In the genomic region with DNA sequence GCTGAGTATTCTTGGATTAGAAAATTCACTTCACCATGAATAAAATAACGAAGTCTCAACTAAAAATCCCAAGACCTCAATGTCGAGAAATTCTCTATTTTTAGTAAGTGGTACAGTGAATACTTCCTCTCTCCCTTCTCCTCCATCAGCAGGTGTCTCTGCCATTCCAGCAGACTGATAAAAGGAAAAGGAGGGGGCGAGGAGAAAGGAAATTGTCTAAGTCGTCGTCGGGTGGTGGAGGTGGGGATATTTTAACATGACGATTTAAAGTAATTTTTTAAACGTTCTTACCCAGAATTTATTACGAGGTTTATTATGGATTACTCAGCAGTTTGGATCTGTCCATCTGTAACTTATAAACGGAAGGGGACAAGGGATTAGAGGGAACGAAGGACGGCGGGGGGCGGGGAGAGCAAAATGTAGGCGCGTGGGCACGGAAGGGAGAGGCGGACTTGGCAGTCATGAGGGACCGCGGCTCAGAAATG, we compare ENCODE assay signal across 8 mouse cellular contexts. TPM values are rescaled to one million over a fixed set of nuclear protein-coding genes. Genes with fewer than 3 reads are reported as not detected.
DNase-seq lines count a peak whose midpoint lies in the region; ATAC-seq and TF ChIP-seq lines count a peak whose summit lies in the region.

No protein-coding gene starts in this region.

- no peak for DNase-seq in kidney, postnatal 10 days
- peak; percentile 72 for DNase-seq in brain, embryonic 14.5 days (ENCODE audit: low read depth)
- no peak for DNase-seq in spleen, postnatal 36 days (ENCODE audit: low spot score in 2 of 2)
- DNase-seq in urinary bladder, postnatal 4 days (ENCODE audit: low spot score in 2 of 2) = no peak
- DNase-seq in thymus, adult 18-20 months = no peak

- peak overlapping the region; percentile 78 for H3K4me2 ChIP-seq in kidney, embryonic 16.5 days (replicated peaks; ENCODE audit: low read depth, low read length)
- H3K4me2 ChIP-seq in forebrain, embryonic 16.5 days (ENCODE audit: low read length) = peak overlapping the region; percentile 98
- peak overlapping the region; percentile 92 for H3K4me2 ChIP-seq in liver, embryonic 15.5 days

- TF ChIP-seq POLR2A in brain, embryonic 14.5 days (IDR thresholded peaks at IDR 0.05; ENCODE audit: borderline replicate concordance, extremely low read depth, insufficient read depth, insufficient read length, poor library complexity, severe bottlenecking) = no peak

- H3K4me3 ChIP-seq in kidney, embryonic 16.5 days (ENCODE audit: low read length) = peak overlapping the region; percentile 61
- peak overlapping the region; percentile 93 for H3K4me3 ChIP-seq in forebrain, embryonic 16.5 days (replicated peaks; ENCODE audit: low read length)
- H3K4me3 ChIP-seq in liver, embryonic 15.5 days (replicated peaks) = peak overlapping the region; percentile 69

- H3K36me3 ChIP-seq in kidney, embryonic 16.5 days (ENCODE audit: insufficient read depth, low read length) = no peaks in the 10 kb centered on the region
- no peaks in the 10 kb centered on the region for H3K36me3 ChIP-seq in forebrain, embryonic 16.5 days (ENCODE audit: control insufficient read depth, insufficient read depth)
- no peaks in the 10 kb centered on the region for H3K36me3 ChIP-seq in liver, embryonic 15.5 days (replicated peaks)

- 4% methylated on average over 20 of the region's 20 CpGs for WGBS in kidney, embryonic 16.5 days
- WGBS in forebrain, embryonic 16.5 days = 4% methylated on average over 20 of the region's 20 CpGs
- 2% methylated on average over 20 of the region's 20 CpGs for WGBS in liver, embryonic 15.5 days (ENCODE audit: insufficient replicate concordance)

- H3K9me3 ChIP-seq in kidney, embryonic 16.5 days (ENCODE audit: low read length) = no peaks in the 10 kb centered on the region
- H3K9me3 ChIP-seq in forebrain, embryonic 16.5 days (ENCODE audit: control insufficient read depth, low read length) = no peaks in the 10 kb centered on the region
- H3K9me3 ChIP-seq in liver, embryonic 15.5 days (replicated peaks) = no peaks in the 10 kb centered on the region

- no peak for TF ChIP-seq CTCF in brain, embryonic 14.5 days (IDR thresholded peaks at IDR 0.05; ENCODE audit: borderline replicate concordance, extremely low read depth, insufficient read depth, insufficient read length)

- no peak for ATAC-seq in kidney, embryonic 16.5 days (ENCODE audit: low FRiP score, low TSS enrichment)
- peak; percentile 19; the same call in 1 of the 2 replicates for ATAC-seq in forebrain, embryonic 16.5 days
- ATAC-seq in liver, embryonic 15.5 days (ENCODE audit: insufficient read depth) = no peak

- peaks cover 10% of the 10 kb centered on the region for H3K27me3 ChIP-seq in kidney, embryonic 16.5 days (ENCODE audit: insufficient read depth, low read length)
- H3K27me3 ChIP-seq in forebrain, embryonic 16.5 days (replicated peaks; ENCODE audit: control insufficient read depth, insufficient read depth, low read length) = no peaks in the 10 kb centered on the region
- peaks cover 45% of the 10 kb centered on the region for H3K27me3 ChIP-seq in liver, embryonic 15.5 days

- H3K9ac ChIP-seq in kidney, embryonic 16.5 days (replicated peaks; ENCODE audit: low read length) = peak overlapping the region; percentile 72
- H3K9ac ChIP-seq in forebrain, embryonic 16.5 days (replicated peaks; ENCODE audit: low read depth, low read length) = peak overlapping the region; percentile 90
- H3K9ac ChIP-seq in liver, embryonic 15.5 days = peak overlapping the region; percentile 56; the same call in 1 of the 2 replicates

- H3K4me1 ChIP-seq in kidney, embryonic 16.5 days (ENCODE audit: insufficient read depth, low read length) = no peaks in the 10 kb centered on the region
- H3K4me1 ChIP-seq in forebrain, embryonic 16.5 days (replicated peaks; ENCODE audit: control insufficient read depth, insufficient read depth, low read length) = peaks cover 5% of the 10 kb centered on the region
- peaks cover 13% of the 10 kb centered on the region for H3K4me1 ChIP-seq in liver, embryonic 15.5 days (replicated peaks)

- no peak overlapping the region for H3K27ac ChIP-seq in kidney, embryonic 16.5 days (ENCODE audit: low read length)
- peak overlapping the region; percentile 82 for H3K27ac ChIP-seq in forebrain, embryonic 16.5 days (ENCODE audit: low read length)
- no peak overlapping the region for H3K27ac ChIP-seq in liver, embryonic 15.5 days (replicated peaks)

RNA-seq across cellular contexts. Expression of gene Hectd2, which starts 0.8 kb away (rescaled TPM):
- 1.9 and 2.1 TPM in 2 replicates for polyA plus RNA-seq in kidney, embryonic 16.5 days (2015; fragmentation: Nextera tagmentation; extraction: Ambion mirVana)
- polyA plus RNA-seq in brain, embryonic 14.5 days (2012; rRNA removed) = 15.9 and 17.5 TPM in 2 replicates
- polyA plus RNA-seq in forebrain, embryonic 16.5 days (2015; fragmentation: Nextera tagmentation; extraction: Ambion mirVana) = 13.0 and 14.7 TPM in 2 replicates
- 0.55 and 0.56 TPM in 2 replicates for polyA plus RNA-seq in liver, embryonic 15.5 days (2015; fragmentation: Nextera tagmentation; extraction: Ambion mirVana)
